Mouse (Mus musculus): ENCODE data around the gene Snd1.

The Snd1 gene

DNA sequence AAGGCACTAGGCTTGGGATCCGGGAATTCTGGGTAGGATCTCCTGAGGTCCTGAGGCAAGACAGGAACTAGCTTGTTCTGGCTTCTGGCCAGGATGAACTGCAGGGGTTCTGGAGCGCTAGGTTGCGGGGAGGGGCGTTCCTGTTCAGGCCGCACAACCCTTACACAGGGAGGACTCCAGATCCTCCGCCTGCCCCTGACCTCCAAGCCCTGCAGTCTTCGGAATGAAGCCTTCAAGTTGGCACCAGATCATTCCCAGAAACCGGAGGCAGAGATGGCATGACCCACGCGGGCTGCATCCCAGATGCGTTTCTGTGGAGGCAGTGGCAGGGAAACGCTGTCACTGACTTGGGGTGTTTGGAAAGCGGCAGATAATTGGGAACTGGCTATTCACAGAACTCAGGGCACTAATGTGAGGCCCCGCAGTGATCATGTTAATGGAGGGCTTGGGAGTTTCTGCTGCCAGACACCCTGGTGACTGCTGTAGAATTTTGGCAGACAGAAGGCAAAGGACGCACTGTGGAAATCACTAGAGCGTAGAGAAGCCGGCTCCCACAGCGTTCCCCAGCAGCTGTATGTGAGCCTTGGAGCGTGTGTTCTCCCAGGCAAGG lies 457.5 kb downstream of the Snd1 start:
- intact Hi-C loops (cut with DNase I), result no loop called here

DNA sequence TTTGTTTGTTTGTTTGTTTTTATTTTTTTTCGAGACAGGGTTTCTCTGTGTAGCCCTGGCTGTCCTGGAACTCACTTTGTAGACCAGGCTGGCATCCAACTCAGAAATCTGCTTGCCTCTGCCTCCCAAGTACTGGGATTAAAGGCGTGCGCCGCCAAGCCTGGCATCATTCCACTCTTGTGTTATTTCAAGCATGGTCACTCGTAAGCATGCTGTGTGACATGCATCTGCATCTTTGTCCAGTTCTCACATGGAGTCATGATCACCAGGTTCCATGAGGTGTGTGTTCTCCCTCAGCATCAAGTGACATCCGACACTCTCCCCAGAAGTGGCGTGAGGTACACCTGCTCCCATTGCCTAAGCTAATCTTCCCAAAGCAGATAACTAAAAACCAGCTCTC lies 460.8 kb downstream of the Snd1 start:
- intact Hi-C loops (cut with DNase I), result no loop called here

GRCm38 (mm10) chr6:28947254-28947653 lies 472.3 kb downstream of the Snd1 start:
- intact Hi-C loops (cut with DNase I), result loop anchor here (10.0 kb wide), 1 partner anchor 412 kb away; no protein-coding TSS in a partner anchor

DNA sequence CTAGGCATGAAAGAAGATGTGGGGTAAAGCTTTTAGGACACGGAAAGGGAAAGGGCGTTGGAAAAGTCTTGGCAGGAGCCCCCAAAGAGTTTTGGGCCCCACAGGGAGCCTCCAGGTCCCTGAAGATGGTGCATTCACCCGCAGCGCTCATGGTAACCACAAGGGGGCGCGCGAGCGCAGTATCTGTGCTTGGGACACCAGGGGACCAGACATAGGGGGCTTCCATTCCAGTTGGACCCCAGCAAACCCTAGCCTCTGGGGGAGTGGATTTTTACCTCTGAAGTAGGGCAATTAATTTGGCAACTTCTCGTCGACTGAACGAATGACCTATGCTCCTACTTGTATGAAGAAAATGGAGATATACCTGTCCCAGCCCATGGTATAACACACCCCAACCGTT lies 474.3 kb downstream of the Snd1 start:
- intact Hi-C loops (cut with DNase I), result loop anchor here (1.0 to 10.0 kb wide), 2 partner anchors 74 to 414 kb away; no protein-coding TSS in a partner anchor

DNA sequence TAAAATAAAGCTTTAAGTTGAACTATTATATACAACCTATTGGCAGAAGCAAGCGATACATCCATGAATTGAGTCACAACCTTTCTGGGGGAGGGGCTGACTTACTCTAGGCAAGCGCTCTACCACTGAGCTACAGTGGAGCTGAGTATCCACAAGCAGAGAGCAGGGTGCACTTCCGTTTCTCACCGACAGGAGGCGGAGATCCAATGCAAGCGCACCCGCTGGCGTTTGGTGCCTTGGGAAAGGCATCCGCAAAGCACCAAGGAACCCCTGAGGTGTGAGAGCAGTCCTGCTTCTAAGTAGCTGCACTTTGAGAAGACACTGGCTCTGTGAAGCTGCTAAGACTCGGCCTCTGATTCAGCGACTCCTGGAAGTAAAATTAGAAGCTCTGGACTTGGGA lies 480.6 kb downstream of the Snd1 start:
- intact Hi-C loops (cut with DNase I), result no loop called here

DNA sequence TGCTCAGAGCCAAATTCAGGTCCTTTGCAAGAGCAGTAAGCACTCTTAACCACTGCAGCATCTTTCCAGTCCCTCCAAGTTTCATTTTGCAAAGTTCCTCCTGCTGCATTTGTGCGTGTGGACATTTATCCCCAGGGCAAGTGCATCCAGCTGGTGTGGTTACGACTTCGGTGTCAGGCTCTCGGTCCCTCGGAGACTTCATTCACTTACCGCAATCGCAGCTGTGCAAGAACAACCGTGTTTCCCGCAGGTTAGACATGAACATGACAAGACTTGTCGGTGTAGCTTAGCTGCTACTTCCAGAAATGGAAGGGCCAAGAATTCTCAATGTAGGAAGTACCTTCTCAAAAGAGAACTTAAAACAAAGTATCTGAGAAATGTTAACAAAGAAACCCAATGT lies 482.5 kb downstream of the Snd1 start:
- intact Hi-C loops (cut with DNase I), result no loop called here

DNA sequence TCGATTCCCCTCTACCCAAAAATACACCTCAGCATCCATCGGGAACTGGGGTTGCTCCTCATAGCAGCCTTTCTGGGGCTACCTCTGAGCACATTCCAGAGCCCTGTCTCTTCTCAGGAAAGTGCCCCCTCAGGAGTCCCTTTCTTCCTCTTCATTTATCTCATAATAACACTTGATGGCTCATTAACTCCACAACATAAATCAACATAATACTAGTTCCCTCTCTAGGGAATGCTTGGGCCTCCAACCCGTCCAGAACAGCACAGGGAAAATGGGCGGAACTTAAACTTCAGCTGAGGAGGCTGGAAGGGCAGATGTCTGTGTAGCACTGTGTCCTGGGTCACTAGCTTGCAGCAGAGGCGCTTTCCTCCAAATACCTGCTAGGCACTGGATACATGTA lies 488.2 kb downstream of the Snd1 start:
- intact Hi-C loops (cut with DNase I), result no loop called here

DNA sequence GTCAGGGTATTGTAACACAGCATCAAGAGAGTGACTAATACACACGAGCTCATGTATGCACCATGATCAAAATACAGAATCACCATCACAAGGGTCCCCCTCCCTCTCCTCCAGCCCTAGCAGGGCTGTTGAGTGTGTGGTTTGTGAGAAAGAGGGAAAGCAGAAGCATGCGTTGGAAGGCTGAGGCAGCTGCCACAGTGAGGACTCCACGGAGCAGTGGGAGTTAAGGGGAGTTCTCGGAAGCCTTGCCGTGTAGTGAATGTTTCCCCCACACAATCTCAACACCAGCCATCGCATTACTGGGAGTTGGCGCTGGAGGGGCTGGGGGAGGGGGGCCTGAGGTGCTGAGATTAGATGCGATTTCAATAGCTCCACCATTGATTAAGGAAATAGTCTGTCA lies 490.3 kb downstream of the Snd1 start:
- intact Hi-C loops (cut with DNase I), result no loop called here

DNA sequence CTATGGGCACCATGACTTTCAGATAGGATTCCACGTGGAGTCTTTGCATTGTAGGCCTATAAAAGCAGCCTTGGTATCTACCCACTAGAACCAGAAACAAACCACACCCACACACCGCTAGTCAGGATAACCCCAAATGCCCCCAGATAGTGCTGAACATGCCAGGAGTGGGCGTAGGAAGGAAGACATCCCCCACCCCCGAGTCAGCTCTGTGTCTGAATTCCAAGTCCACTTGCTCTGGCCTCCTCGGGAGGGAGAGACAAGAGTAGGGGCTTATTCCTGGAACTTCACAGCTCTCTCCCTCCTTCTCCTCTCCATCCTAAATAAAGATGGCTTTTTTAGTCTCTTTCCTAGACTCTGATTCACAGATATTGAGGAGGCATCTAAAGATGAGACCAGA lies 494.7 kb downstream of the Snd1 start:
- intact Hi-C loops (cut with DNase I), result no loop called here

DNA sequence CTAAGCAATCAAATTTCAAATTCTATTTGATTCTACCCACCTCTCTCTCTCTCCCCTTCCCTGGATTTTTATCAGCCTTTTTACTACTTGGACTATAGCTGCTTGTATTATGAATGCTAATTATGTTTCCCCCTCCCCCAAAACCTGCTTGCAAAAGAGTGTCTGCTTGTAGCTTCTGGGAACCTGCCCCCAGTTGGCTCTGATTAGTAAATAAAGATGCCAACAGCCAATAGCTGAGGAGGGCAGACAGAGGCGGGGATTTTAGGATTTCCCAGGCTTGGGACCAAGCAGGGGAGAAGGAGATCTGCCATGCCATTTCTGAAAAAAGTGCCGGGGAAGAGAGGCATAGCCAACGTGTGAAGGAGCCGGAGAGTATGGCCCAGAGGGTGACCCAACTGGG lies 495.8 kb downstream of the Snd1 start:
- intact Hi-C loops (cut with DNase I), result no loop called here

- intact Hi-C loops (cut with DNase I), result no loop called here
These were observed 499.6 kb downstream of the Snd1 start for GRCm38 (mm10) chr6:28974498-28974897.

- intact Hi-C loops (cut with DNase I), result no loop called here
These were observed 500.2 kb downstream of the Snd1 start for GRCm38 (mm10) chr6:28975106-28975505.

DNA sequence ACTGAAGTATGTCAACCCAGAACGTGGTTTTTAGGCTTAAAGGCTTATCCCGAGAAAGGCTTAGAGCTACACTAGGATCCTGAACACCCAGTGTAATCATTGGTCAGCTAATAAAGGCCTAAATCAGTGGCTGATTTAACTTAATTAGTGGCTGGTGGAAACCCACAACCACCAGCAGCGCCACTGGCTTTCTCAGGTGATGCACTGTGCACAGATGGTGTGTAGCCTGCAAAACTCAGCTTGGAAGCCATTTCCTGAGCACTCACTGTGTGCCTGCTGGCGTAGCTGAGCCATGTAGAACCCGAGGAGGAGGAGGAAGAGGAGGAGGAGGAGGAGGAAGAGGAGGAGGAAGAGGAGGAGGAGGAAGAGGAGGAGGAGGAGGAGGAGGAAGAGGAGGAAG lies 503.1 kb downstream of the Snd1 start:
- intact Hi-C loops (cut with DNase I), result no loop called here

GRCm38 (mm10) chr6:28978881-28979280 lies 503.9 kb downstream of the Snd1 start:
- intact Hi-C loops (cut with DNase I), result no loop called here

DNA sequence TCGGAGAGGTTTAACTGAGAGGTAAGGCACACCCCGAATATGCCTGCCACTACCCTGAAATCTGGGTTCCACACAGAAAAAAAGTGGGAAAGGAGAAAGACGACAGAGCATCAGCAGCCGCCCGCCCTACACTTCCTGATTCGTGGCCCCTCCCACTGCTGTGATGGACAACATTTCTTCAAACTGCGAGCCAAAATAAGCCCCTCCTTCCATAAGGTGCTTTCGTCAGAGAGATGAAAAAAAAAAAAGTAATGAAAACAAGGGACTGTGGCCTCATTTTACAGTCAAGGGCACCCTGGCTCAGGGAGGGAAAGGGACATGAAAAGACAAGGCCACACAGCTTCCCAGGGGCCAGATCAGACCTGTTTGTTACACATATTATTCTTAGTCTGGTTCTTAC lies 504.6 kb downstream of the Snd1 start:
- intact Hi-C loops (cut with DNase I), result no loop called here

DNA sequence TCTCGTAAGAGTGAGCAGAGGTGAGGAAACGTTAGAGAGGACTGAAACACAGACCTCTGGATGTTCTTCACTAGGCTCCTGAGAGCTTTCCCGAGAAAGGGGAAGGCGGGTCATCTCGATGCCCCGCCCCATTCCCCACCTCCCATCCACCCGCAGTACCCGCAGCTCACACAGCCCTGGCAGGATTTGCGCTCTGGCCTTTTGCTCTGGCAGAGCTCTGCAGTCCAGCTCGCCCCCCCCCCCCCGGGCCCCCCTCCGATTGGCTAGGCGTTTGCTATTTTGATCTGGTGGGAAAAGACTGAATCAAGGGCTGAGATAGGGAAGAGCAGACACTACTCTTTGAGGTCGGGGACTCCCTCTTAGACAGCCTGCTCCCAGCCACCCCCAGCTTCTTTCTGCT lies 505.3 kb downstream of the Snd1 start:
- intact Hi-C loops (cut with DNase I), result loop anchor here (5.0 kb wide), 1 partner anchor 42 kb away; no protein-coding TSS in a partner anchor

- intact Hi-C loops (cut with DNase I), result loop anchor here (5.0 kb wide), 1 partner anchor 41 kb away; no protein-coding TSS in a partner anchor
These were observed 506.0 kb downstream of the Snd1 start for GRCm38 (mm10) chr6:28980750-28981584.

DNA sequence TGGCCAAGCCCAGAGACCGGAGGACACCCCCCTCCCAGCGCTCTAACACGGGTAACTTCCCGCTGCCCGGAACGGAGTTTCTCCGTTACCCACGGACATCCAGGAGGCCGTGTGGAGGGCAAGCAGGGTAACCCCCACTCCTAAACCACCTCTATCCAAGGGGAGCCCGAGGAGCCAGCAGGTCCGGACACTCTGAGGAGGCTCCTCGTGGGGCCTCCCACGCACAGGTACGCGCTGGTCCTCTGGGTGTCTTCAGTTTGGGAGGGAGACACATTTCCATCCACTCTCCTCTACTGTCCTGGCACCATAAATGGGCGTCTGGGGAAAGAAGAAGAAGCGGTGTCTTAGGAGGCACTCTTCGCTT lies 506.6 kb downstream of the Snd1 start:
- intact Hi-C loops (cut with DNase I), result loop anchor here (5.0 kb wide), 1 partner anchor 41 kb away; no protein-coding TSS in a partner anchor

- intact Hi-C loops (cut with DNase I), result loop anchor here (5.0 kb wide), 1 partner anchor 40 kb away; no protein-coding TSS in a partner anchor
These were observed 507.2 kb downstream of the Snd1 start for GRCm38 (mm10) chr6:28981966-28982701.

GRCm38 (mm10) chr6:28982817-28983216 lies 507.9 kb downstream of the Snd1 start:
- intact Hi-C loops (cut with DNase I), result loop anchor here (5.0 kb wide), 1 partner anchor 39 kb away; no protein-coding TSS in a partner anchor
